Mouse (Mus musculus): ENCODE data around the gene Ppm1d. TPM values are rescaled to one million over a fixed set of nuclear protein-coding genes. Genes with fewer than 3 reads are reported as not detected.

Gene Ppm1d
- 15.4 to 21.7 TPM (median 15.4 TPM) in 3 replicates for total RNA-seq (2017)

DNA sequence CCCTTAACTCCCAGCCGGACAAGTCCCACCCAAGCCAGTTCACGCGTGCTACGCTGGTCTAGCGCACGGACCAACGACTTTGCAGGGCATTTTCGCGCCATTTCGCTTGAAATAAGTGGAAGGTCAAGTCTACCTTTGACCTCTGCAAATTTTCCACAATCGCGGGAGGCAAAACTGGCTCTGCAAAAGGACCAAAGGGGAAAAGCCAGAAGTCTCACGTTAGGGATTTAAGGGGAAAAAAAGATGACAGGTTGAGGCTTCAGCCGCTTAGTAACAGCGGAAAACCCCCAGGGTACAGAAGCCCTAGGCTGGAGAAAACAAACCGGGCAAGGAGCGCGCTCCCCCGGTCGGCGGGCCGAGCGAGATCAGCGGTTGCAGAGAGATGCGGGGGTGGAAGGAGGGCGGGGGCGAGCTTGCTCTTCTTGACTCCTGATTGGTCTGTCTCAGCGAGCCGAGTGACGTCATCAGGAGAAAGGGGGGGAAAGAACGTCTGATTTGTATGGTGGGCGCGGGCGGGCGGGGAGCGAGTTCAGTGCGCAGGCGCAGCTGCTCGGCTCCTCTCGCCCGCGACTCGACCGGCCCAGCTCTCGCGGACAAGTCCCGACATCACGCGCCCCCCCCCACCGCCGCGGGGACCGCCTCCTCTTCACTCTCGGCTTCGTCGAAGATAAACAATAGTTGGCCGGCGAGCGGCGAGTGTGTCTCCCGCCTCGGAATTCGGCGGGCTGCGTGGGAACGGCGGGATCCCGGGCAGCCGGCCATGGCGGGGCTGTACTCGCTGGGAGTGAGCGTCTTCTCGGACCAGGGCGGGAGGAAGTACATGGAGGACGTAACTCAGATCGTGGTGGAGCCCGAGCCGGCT lies at the start of gene Ppm1d:
Ppm1d (plus strand) TSS at position 532 of the 862 bp plus-strand sequence.
- peak; percentile 94 for ATAC-seq (replicated peaks; ENCODE audit: insufficient number of reproducible peaks, low FRiP score, low TSS enrichment, poor library complexity, severe bottlenecking)

- ATAC-seq (replicated peaks; ENCODE audit: insufficient number of reproducible peaks, low FRiP score, low TSS enrichment, poor library complexity, severe bottlenecking), result no peak
Observed at GRCm38 (mm10) chr11:85264635-85265034, 46.4 kb upstream of the Ppm1d start.

DNA sequence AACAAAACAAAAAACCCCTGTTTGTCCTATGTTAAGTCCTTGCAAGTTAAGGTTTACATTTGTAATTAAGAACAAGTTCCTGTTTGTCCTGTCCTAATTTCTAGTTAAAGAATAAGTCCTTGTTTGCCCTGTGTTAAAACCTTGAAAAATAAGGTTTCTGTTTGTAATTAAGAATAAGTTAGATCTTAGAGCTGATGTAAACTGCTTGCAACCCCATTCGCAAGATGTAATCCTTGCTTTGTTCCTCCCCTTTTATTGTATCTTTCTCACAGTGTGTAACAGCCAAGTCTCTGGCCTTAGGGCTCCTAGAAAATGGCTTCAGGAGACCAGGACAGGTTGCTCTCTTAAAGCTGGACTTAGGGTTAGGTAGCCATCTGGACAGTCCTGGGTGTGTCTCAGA lies 43.7 kb upstream of the Ppm1d start:
- ATAC-seq (replicated peaks; ENCODE audit: insufficient number of reproducible peaks, low FRiP score, low TSS enrichment, poor library complexity, severe bottlenecking), result no peak

DNA sequence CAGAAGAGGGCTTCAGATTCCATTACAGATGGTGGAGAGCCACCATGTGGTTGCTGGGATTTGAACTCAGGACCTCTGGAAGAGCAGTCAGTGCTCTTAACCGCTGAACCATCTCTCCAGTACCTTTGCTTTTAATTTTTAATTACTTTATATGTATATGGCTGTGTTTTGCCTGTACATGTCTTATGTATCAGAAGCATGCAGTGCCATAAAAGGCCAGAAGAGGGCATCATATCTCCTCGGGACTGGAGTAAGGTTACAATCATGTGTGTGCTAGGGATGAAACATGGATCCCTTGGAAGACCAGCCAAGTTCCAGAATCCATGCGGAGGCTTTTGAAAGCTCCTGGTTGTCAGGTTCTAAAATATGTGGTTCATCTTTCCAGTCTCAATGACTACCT lies 40.4 kb upstream of the Ppm1d start:
- ATAC-seq (replicated peaks; ENCODE audit: insufficient number of reproducible peaks, low FRiP score, low TSS enrichment, poor library complexity, severe bottlenecking), result peak; percentile 63; the same call in 1 of the 2 replicates

GRCm38 (mm10) chr11:85273299-85273698 lies 37.7 kb upstream of the Ppm1d start:
- no peak for ATAC-seq (replicated peaks; ENCODE audit: insufficient number of reproducible peaks, low FRiP score, low TSS enrichment, poor library complexity, severe bottlenecking)

DNA sequence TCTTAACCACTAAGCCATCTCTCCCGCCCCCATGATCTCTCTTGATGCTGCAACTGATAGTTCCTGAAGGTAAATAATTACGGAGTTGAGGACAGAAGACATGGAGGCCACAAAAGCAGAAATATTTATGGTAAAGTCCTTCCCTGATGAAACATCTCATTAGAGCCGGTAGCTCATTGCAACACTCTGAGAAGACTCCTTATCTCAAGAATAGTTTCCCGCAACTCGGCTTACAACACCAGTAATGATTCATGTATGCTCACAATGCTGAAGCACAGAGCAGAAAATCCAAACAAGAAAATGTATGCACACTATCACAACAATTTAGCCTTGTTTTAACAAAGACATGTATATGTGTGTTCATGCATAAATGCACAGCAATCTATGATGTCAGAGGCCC lies 35.9 kb upstream of the Ppm1d start:
- no peak for ATAC-seq (replicated peaks; ENCODE audit: insufficient number of reproducible peaks, low FRiP score, low TSS enrichment, poor library complexity, severe bottlenecking)

DNA sequence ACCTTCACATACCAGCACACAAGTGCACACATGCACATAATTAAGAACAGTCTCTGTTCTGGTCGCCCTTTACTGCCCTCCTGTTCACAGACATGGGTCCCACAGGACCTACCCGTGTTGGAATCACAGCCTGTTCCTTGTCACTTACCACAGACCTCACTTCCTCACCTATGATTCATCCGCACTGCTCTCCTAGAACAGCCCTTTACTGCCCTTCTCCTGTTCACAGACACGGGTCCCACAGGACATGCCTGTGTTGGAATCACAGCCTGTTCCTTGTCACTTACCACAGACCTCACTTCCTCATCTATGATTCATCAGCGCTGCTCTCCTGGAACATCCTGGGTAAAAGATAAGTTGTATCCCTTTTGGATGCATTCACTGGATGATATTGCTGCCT lies 33.4 kb upstream of the Ppm1d start:
- ATAC-seq (replicated peaks; ENCODE audit: insufficient number of reproducible peaks, low FRiP score, low TSS enrichment, poor library complexity, severe bottlenecking), result no peak

- ATAC-seq (replicated peaks; ENCODE audit: insufficient number of reproducible peaks, low FRiP score, low TSS enrichment, poor library complexity, severe bottlenecking), result no peak
Observed at GRCm38 (mm10) chr11:85278175-85278574, 32.9 kb upstream of the Ppm1d start.

DNA sequence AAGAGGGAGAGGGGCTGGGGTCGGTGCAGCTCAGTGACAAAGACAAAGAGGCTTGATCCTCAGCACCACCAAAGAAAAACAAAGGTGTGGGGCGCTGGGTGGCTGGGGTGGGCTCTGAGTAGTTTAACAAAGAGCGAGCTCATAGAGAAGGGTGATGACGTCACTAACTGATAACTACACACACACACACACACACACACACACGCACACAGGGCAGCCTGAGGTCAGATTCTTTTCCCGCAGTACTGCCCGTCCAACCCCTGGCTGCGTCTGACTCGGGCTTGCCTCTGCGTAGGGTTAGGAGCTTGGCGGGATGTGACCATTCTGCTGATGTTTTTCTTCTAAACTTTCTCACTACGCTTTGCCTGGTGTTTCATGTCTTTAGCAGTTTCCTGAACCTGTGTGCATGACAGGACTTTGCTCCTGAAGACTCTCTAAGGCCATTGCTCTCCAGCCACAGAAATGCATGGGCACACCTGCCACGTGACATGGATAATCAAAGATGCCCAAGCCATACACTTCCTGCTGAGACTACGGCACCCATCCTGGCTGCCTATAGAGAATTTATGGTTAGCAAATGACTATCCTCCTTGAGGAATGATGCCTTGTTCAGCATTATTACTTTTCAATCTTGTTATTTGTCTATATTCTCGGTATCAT lies 29.7 kb upstream of the Ppm1d start:
- no peak for ATAC-seq (replicated peaks; ENCODE audit: insufficient number of reproducible peaks, low FRiP score, low TSS enrichment, poor library complexity, severe bottlenecking)

DNA sequence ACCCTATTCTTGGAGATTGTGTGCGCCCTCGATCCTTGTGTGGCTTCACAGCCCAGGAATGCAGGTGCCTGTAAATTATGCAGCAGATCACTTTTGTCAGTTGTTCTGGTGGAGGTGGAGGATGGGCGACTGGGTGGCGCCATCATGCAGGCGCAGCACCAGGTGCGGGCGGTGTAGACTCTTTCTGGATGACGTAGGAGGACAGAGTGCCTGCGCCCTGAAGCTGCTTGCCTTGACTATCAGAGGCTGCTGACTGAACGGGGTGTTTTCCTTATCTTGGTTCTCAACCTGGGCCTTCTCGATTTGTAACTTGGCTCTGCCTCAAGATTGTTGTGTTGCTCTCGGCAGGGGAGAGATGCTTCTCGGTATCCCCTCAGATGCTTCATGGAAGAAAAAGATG lies 13.1 kb upstream of the Ppm1d start:
- ATAC-seq (replicated peaks; ENCODE audit: insufficient number of reproducible peaks, low FRiP score, low TSS enrichment, poor library complexity, severe bottlenecking), result no peak

GRCm38 (mm10) chr11:85299880-85300279 lies 11.2 kb upstream of the Ppm1d start:
- ATAC-seq (replicated peaks; ENCODE audit: insufficient number of reproducible peaks, low FRiP score, low TSS enrichment, poor library complexity, severe bottlenecking), result no peak

DNA sequence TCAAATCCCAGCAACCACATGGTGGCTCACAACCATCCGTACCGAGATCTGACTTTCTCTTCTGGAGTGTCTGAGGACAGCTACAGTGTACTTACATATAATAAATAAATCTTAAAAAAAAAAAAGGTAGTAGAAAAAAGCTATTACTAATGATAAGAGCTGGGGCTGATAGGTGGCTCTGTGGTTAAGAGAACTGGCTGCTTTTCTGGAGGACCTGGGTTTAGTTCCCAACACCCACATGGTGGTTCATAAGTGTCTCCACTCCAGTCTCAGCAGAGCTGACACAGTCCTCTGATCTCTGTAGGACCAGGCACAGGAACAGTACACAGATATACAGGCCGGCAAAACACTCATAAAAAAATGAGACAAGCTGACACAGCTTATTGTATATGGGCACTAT lies 9.9 kb upstream of the Ppm1d start:
- no peak for ATAC-seq (replicated peaks; ENCODE audit: insufficient number of reproducible peaks, low FRiP score, low TSS enrichment, poor library complexity, severe bottlenecking)

DNA sequence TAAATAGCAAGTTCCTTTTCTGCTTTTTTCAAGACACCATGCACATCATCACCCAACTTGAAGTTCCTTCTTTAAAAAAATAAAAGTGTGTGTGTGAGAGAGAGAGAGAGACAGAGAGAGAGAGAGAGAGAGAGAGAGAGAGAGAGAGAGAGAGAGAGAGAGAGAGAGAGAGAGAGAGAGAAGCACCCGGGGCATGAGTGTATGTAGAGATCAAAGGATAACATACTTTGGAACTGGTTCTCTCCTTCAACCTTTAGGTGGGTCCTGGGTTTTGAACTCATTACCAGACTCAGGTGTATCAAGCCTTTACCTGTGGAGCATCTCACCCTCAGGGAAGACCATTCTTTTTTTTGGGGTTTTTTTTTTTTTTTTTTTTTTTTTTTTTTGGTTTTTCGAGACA lies 9.2 kb upstream of the Ppm1d start:
- ATAC-seq (replicated peaks; ENCODE audit: insufficient number of reproducible peaks, low FRiP score, low TSS enrichment, poor library complexity, severe bottlenecking), result no peak

- ATAC-seq (replicated peaks; ENCODE audit: insufficient number of reproducible peaks, low FRiP score, low TSS enrichment, poor library complexity, severe bottlenecking), result no peak
Observed at GRCm38 (mm10) chr11:85306577-85307260, 4.3 kb upstream of the Ppm1d start.

- ATAC-seq (replicated peaks; ENCODE audit: insufficient number of reproducible peaks, low FRiP score, low TSS enrichment, poor library complexity, severe bottlenecking), result no peak
Observed at GRCm38 (mm10) chr11:85308799-85309198, 2.2 kb upstream of the Ppm1d start.

- no peak for ATAC-seq (replicated peaks; ENCODE audit: insufficient number of reproducible peaks, low FRiP score, low TSS enrichment, poor library complexity, severe bottlenecking)
Observed at GRCm38 (mm10) chr11:85310407-85310712, 684 bp upstream of the Ppm1d start.

- no peak; the same call in 1 of the 2 replicates for ATAC-seq (replicated peaks; ENCODE audit: insufficient number of reproducible peaks, low FRiP score, low TSS enrichment, poor library complexity, severe bottlenecking)
Observed at GRCm38 (mm10) chr11:85311645-85312490, 824 bp downstream of the Ppm1d start.

DNA sequence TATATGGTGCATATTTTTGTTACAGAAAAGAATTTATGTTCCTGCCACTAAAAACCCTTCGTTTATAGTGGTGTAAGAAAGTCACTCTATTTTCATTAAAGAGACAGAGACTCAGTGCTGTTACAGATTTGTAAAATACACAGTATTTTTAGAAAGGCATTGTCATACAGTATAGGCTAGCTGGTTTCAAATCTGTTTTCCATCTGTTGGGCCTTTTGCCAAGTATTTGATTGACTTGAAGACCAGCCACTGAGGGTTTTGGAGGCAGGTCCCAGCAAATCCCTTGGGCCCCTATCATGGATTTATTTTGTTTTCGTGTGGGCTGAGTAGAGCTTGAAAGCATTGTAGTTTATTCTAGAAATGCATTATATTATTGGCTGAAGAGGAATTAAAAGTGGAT lies 1.8 kb downstream of the Ppm1d start:
- ATAC-seq (replicated peaks; ENCODE audit: insufficient number of reproducible peaks, low FRiP score, low TSS enrichment, poor library complexity, severe bottlenecking), result no peak

GRCm38 (mm10) chr11:85313361-85313760 lies 2.3 kb downstream of the Ppm1d start:
- ATAC-seq (replicated peaks; ENCODE audit: insufficient number of reproducible peaks, low FRiP score, low TSS enrichment, poor library complexity, severe bottlenecking), result no peak
